Mouse (Mus musculus): ENCODE measurements around the gene Cox20. TPM values are rescaled to one million over a fixed set of nuclear protein-coding genes. Genes with fewer than 3 reads are reported as not detected.
A peak's percentile ranks its signal among the peaks of the same experiment; 100 is the strongest.

The Cox20 gene
- polyA plus RNA-seq, 1 experiment = 82.0 TPM

GRCm38 (mm10) chr1:178321730-178322357, 2.9 kb downstream of the Cox20 start:
- TF ChIP-seq POLR2A (IDR thresholded peaks at IDR 0.05; ENCODE audit: borderline replicate concordance, extremely low read depth, insufficient read depth, insufficient read length, poor library complexity, severe bottlenecking) (no peak), CTCF (IDR thresholded peaks at IDR 0.05; ENCODE audit: borderline replicate concordance, extremely low read depth, insufficient read depth, insufficient read length) (no peak)
- DNase-seq (ENCODE audit: low read depth) = no peak

DNA sequence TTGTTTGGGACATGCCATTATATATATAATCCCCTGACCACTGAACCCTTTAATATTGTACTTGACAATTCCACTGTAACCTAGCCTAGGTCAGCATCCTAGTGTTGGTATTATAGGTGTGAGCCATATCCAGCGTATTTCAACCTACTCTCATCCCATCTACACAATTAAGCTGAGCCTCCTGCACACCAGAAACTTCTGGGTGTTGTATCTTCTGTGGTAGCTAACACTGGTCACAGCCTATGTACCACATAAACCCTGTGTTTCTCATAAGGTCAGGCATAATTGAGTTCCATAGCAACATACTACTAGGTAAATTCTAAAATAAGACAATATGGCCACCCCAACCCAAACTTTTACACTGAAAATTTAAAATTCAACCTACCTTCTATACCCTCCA, 4.3 kb downstream of the Cox20 start:
- no peak for TF ChIP-seq POLR2A (IDR thresholded peaks at IDR 0.05; ENCODE audit: borderline replicate concordance, extremely low read depth, insufficient read depth, insufficient read length, poor library complexity, severe bottlenecking)
- TF ChIP-seq CTCF (IDR thresholded peaks at IDR 0.05; ENCODE audit: borderline replicate concordance, extremely low read depth, insufficient read depth, insufficient read length) = no peak

DNA sequence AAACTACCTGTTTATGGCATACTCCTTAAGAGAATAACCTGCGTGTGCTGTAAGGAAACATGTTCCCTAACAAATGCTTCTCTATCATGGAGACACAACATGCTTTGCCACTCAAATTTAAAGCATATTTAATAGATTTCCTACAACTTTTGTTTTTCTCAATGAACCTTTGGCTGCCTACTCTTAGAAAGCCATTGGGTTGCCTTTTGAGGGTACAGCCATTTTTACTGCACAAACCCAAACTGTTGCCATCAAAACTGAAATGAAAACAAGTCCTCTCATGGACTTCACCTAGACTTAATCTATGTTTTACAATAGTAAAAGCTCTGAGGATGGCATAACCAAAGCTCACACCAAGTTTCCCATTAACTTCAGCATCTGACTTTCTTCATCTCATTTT, 5.6 kb downstream of the Cox20 start:
- no peak for TF ChIP-seq CTCF (IDR thresholded peaks at IDR 0.05; ENCODE audit: borderline replicate concordance, extremely low read depth, insufficient read depth, insufficient read length)
- TF ChIP-seq POLR2A (IDR thresholded peaks at IDR 0.05; ENCODE audit: borderline replicate concordance, extremely low read depth, insufficient read depth, insufficient read length, poor library complexity, severe bottlenecking) = no peak
- DNase-seq (ENCODE audit: low read depth) = no peak

More for the DNA sequence above, 4.3 kb downstream of the Cox20 start:
- no peak for DNase-seq (ENCODE audit: low read depth)

DNA sequence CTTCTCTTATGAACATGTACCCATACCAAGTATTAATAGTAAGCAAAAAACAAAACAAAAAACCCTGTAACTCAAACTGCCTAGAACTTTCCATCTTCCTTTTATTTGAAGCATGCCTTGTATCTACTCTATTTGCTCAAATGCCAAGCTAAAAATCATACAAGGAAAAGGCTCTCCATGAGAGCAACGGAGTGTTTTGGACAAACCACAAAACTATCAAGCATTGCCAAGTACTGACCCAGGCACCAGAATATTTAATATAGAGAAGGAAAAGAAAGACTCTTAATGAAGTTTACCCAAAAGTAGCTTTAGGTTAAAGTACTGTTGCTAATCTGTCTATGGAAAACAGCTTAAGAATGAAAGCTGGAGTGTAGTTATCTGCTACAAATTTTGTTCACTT, 7.4 kb downstream of the Cox20 start:
- DNase-seq (ENCODE audit: low read depth) = no peak
- TF ChIP-seq CTCF (IDR thresholded peaks at IDR 0.05; ENCODE audit: borderline replicate concordance, extremely low read depth, insufficient read depth, insufficient read length) (no peak), POLR2A (IDR thresholded peaks at IDR 0.05; ENCODE audit: borderline replicate concordance, extremely low read depth, insufficient read depth, insufficient read length, poor library complexity, severe bottlenecking) (no peak)

GRCm38 (mm10) chr1:178326950-178327349, 8.0 kb downstream of the Cox20 start:
- TF ChIP-seq CTCF (IDR thresholded peaks at IDR 0.05; ENCODE audit: borderline replicate concordance, extremely low read depth, insufficient read depth, insufficient read length) (no peak), POLR2A (IDR thresholded peaks at IDR 0.05; ENCODE audit: borderline replicate concordance, extremely low read depth, insufficient read depth, insufficient read length, poor library complexity, severe bottlenecking) (no peak)
- DNase-seq (ENCODE audit: low read depth) = no peak

DNA sequence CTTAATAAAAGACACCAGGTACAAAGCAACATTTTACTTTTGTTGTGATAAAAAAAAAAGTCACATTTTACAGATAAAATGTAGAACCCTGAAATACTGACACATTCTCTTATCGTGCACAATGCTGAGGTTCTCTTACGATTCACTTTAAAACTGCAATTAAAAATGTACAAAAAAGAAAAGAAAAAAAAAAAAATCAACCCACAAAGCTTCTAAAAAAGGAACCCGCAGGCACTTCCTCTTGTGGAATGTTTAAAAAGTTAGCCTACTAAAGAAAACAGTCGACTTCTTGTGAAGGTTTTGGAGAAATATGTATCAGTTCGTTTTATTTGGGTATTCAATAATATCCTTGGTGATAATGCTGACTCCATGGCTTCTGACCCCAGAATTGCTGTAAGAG, 10.1 kb downstream of the Cox20 start:
- TF ChIP-seq POLR2A (IDR thresholded peaks at IDR 0.05; ENCODE audit: borderline replicate concordance, extremely low read depth, insufficient read depth, insufficient read length, poor library complexity, severe bottlenecking) (no peak), CTCF (IDR thresholded peaks at IDR 0.05; ENCODE audit: borderline replicate concordance, extremely low read depth, insufficient read depth, insufficient read length) (no peak)

DNA sequence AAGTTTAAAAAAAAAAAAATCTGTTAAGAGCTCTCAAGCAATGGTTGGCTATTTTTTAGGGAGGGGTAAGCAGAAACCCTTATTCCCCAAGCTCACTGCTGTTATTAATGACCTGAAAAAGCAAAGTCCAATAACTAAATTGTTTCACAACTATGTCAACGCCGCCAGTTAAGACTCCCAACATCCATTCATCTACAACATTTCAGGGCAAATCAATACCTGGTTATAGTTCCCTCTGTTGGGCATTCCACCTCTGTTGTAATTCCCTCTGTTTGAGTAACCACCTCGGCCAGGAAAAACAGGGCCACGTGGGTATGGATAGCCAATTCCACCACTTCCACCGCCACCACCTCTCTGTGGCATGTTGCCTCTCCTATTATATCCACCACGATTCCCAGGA, 11.0 kb downstream of the Cox20 start:
- no peak for TF ChIP-seq CTCF (IDR thresholded peaks at IDR 0.05; ENCODE audit: borderline replicate concordance, extremely low read depth, insufficient read depth, insufficient read length)
- no peak for TF ChIP-seq POLR2A (IDR thresholded peaks at IDR 0.05; ENCODE audit: borderline replicate concordance, extremely low read depth, insufficient read depth, insufficient read length, poor library complexity, severe bottlenecking)
- DNase-seq (ENCODE audit: low read depth) = no peak

More for the DNA sequence above, 10.1 kb downstream of the Cox20 start:
- no peak for DNase-seq (ENCODE audit: low read depth)

DNA sequence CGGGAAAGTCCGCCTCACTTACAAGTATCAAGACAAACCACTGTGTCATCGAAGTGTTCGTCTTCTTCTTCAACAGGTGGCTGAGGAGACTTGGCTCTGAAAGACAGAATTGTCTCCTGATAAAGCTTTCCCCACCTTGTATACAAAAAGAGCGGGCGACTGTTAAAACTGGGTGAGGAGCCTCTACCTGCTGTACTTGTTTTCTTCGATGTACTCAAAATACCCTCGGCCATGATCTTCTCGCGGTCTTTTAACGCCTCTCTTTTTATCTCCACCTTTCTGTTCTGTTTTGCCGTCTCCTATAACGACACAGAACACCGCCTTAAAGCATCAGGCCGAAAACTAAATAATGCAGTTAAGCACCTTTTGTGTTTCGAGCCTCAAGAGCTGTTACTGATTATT, 16.9 kb downstream of the Cox20 start:
- DNase-seq (ENCODE audit: low read depth) = peak; percentile 43
- TF ChIP-seq POLR2A (IDR thresholded peaks at IDR 0.05; ENCODE audit: borderline replicate concordance, extremely low read depth, insufficient read depth, insufficient read length, poor library complexity, severe bottlenecking) (no peak), CTCF (IDR thresholded peaks at IDR 0.05; ENCODE audit: borderline replicate concordance, extremely low read depth, insufficient read depth, insufficient read length) (no peak)

- peak; percentile 98 for DNase-seq (ENCODE audit: low read depth)
Measured at GRCm38 (mm10) chr1:178336289-178336775, 17.4 kb downstream of the Cox20 start.

GRCm38 (mm10) chr1:178336777-178337481, 18.0 kb downstream of the Cox20 start:
- peak; percentile 53 for DNase-seq (ENCODE audit: low read depth)
- no peak for TF ChIP-seq POLR2A (IDR thresholded peaks at IDR 0.05; ENCODE audit: borderline replicate concordance, extremely low read depth, insufficient read depth, insufficient read length, poor library complexity, severe bottlenecking)
- no peak for TF ChIP-seq CTCF (IDR thresholded peaks at IDR 0.05; ENCODE audit: borderline replicate concordance, extremely low read depth, insufficient read depth, insufficient read length)

More at GRCm38 (mm10) chr1:178336289-178336775, 17.4 kb downstream of the Cox20 start:
- TF ChIP-seq CTCF (IDR thresholded peaks at IDR 0.05; ENCODE audit: borderline replicate concordance, extremely low read depth, insufficient read depth, insufficient read length) (no peak), POLR2A (IDR thresholded peaks at IDR 0.05; ENCODE audit: borderline replicate concordance, extremely low read depth, insufficient read depth, insufficient read length, poor library complexity, severe bottlenecking) (peak; percentile 41; the same call in 1 of the 2 replicates)

- peak; percentile 98 for DNase-seq (ENCODE audit: low read depth)
Measured at GRCm38 (mm10) chr1:178337551-178338317, 18.8 kb downstream of the Cox20 start, which contains the start of gene Hnrnpu. Gene Hnrnpu, minus strand, starts transcription at chr1:178337797.

More at GRCm38 (mm10) chr1:178337551-178338317, 18.8 kb downstream of the Cox20 start, which contains the start of gene Hnrnpu:
- peak; percentile 94 for TF ChIP-seq POLR2A (IDR thresholded peaks at IDR 0.05; ENCODE audit: borderline replicate concordance, extremely low read depth, insufficient read depth, insufficient read length, poor library complexity, severe bottlenecking)
- no peak for TF ChIP-seq CTCF (IDR thresholded peaks at IDR 0.05; ENCODE audit: borderline replicate concordance, extremely low read depth, insufficient read depth, insufficient read length)
